Mouse (Mus musculus): ENCODE measurements at regions not wholly inside any gene's neighbourhood (a gene's known extent, or its start where the extent isn't known, plus 50 kb on each side); places are given as distances from the start of the nearest gene placed in this dataset.

DNA sequence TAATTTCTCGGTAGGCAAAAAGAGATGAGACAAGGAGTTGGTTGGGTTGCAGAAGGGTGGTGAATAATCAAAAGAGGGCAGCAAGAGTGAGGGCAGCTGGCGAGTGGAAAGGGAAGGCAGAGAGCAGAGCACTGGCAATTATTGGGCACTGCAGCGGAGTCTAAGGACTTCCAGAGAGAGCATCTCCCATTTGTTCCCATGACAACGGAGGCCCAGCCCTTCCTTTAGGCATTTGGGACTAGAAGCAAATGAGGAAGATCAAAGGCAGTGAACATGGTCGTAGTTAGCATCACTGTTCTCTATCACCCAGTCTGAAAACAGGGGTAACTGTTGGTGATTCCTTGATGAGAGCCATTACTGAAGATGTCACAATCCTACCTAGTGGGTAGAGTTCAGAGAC, 246.1 kb downstream of the Rybp start:
- H3K27ac ChIP-seq: no peak overlapping the region
- intact Hi-C loops (cut with DNase I): no loop called here
- H3K4me3 ChIP-seq: no peak overlapping the region
- TF ChIP-seq EP300 (IDR thresholded peaks at IDR 0.05; ENCODE audit: insufficient read depth, low read depth, low read length) (no peak), CTCF (IDR thresholded peaks at IDR 0.05) (no peak), POLR2A (IDR thresholded peaks at IDR 0.05; ENCODE audit: insufficient read depth, low read depth, low read length) (no peak)
- no peaks in the 10 kb centered on the region for H3K27me3 ChIP-seq (ENCODE audit: control insufficient read depth, insufficient read depth, low read length)
- H3K4me1 ChIP-seq (ENCODE audit: control insufficient read depth, insufficient read depth, low read length): no peaks in the 10 kb centered on the region
- no peaks in the 10 kb centered on the region for H3K36me3 ChIP-seq (ENCODE audit: control insufficient read depth, insufficient read depth, low read length)
- no peak for DNase-seq
- no peak overlapping the region for H3K9ac ChIP-seq (ENCODE audit: low read depth, low read length)
- WGBS: 64% methylated on average over 5 of the region's 5 CpGs
- H3K79me2 ChIP-seq (replicated peaks; ENCODE audit: control insufficient read depth, insufficient read depth, low read length): no peaks in the 10 kb centered on the region

DNA sequence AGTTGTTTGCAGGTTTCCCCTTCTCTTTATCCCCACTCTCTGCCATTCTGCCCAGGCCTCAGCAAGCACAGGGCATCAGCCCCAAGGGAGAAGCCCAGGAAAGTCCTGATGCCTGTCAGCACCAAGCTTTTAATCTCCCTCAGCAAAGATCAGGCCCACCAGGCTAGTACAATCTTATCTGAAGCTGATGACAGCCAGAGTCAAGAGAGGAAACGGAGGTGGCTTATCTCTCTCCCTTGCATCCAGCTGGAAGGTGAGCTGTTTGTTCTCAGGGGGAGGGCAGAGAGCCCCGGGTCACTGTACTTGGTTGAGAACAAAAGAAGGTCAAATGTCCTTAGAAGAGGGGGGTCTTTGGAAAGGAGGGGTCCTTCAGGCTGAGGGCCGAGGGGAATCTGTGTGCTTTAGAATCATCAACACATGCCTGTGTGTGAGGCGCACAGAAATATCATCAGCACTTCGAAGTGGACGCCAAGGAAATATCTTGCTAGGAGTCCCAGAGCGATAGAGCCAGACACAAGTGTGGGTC, 246.8 kb downstream of the Rybp start:
- no peak for DNase-seq
- Histone ChIP-seq H3K36me3 (ENCODE audit: control insufficient read depth, insufficient read depth, low read length) (no peaks in the 10 kb centered on the region), H3K4me3 (no peak overlapping the region), H3K9ac (ENCODE audit: low read depth, low read length) (no peak overlapping the region), H3K27ac (no peak overlapping the region), H3K79me2 (replicated peaks; ENCODE audit: control insufficient read depth, insufficient read depth, low read length) (no peaks in the 10 kb centered on the region), H3K27me3 (ENCODE audit: control insufficient read depth, insufficient read depth, low read length) (no peaks in the 10 kb centered on the region), H3K4me1 (ENCODE audit: control insufficient read depth, insufficient read depth, low read length) (no peaks in the 10 kb centered on the region)
- TF ChIP-seq CTCF (IDR thresholded peaks at IDR 0.05): no peak
- TF ChIP-seq EP300 (IDR thresholded peaks at IDR 0.05; ENCODE audit: insufficient read depth, low read depth, low read length): no peak
- TF ChIP-seq POLR2A (IDR thresholded peaks at IDR 0.05; ENCODE audit: insufficient read depth, low read depth, low read length): no peak
- 5% methylated on average over 7 of the region's 7 CpGs for WGBS
- intact Hi-C loops (cut with DNase I): no loop called here

DNA sequence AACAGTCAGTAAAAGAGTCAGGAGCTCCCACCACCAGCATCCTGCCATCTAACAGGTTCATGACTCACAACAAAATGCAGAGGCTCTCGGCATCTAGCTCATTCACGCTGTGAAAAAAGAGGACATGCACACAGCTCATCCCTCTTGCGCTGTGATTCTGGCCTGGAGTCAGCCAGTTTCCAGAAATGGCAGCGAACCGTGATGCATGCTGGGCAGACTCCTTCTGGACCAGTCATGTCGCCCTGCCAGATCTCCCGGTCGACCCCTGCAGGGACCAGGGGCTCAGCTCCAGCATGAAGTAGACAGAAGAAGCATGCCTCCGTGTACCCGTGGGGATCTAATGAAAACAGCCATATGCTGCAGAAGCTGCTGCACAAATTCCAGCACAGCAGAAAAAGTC, 254.6 kb downstream of the Rybp start:
- no peak for DNase-seq
- no peaks in the 10 kb centered on the region for H3K4me1 ChIP-seq (ENCODE audit: control insufficient read depth, insufficient read depth, low read length)
- H3K79me2 ChIP-seq (replicated peaks; ENCODE audit: control insufficient read depth, insufficient read depth, low read length): no peaks in the 10 kb centered on the region
- H3K27ac ChIP-seq: no peak overlapping the region
- H3K27me3 ChIP-seq (ENCODE audit: control insufficient read depth, insufficient read depth, low read length): no peaks in the 10 kb centered on the region
- no peaks in the 10 kb centered on the region for H3K36me3 ChIP-seq (ENCODE audit: control insufficient read depth, insufficient read depth, low read length)
- no peak overlapping the region for H3K4me3 ChIP-seq
- TF ChIP-seq EP300 (IDR thresholded peaks at IDR 0.05; ENCODE audit: insufficient read depth, low read depth, low read length): no peak
- H3K9ac ChIP-seq (ENCODE audit: low read depth, low read length): no peak overlapping the region
- 81% methylated on average over 10 of the region's 10 CpGs for WGBS
- intact Hi-C loops (cut with DNase I): no loop called here

DNA sequence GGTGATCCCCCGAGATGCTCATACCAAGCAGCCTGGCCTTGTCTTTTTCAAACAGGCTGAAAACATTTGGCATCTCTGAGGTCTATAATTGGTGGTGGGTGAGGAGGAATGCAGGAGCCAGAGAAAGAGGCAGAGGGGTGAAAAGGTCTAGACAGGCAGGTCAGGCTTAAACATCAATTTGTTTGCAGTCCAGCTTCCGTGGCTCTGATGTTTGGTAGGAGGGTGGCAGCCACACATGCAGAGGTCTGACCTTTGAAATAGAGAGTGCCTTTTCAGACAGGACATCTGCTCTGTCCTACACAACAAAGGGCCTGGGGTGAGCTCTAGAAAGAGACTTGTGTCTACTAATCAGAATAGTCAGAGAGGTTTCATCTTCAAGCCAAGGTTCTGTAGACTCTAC, 256.8 kb downstream of the Rybp start:
- H3K9ac ChIP-seq (ENCODE audit: low read depth, low read length): no peak overlapping the region
- H3K27ac ChIP-seq: no peak overlapping the region
- TF ChIP-seq POLR2A (IDR thresholded peaks at IDR 0.05; ENCODE audit: insufficient read depth, low read depth, low read length): no peak
- TF ChIP-seq EP300 (IDR thresholded peaks at IDR 0.05; ENCODE audit: insufficient read depth, low read depth, low read length): no peak
- TF ChIP-seq CTCF (IDR thresholded peaks at IDR 0.05): no peak
- 84% methylated on average over 2 of the region's 2 CpGs for WGBS
- DNase-seq: no peak
- H3K79me2 ChIP-seq (replicated peaks; ENCODE audit: control insufficient read depth, insufficient read depth, low read length): no peaks in the 10 kb centered on the region
- intact Hi-C loops (cut with DNase I): no loop called here
- H3K4me1 ChIP-seq (ENCODE audit: control insufficient read depth, insufficient read depth, low read length): no peaks in the 10 kb centered on the region
- no peaks in the 10 kb centered on the region for H3K36me3 ChIP-seq (ENCODE audit: control insufficient read depth, insufficient read depth, low read length)
- H3K27me3 ChIP-seq (ENCODE audit: control insufficient read depth, insufficient read depth, low read length): no peaks in the 10 kb centered on the region
- H3K4me3 ChIP-seq: no peak overlapping the region

DNA sequence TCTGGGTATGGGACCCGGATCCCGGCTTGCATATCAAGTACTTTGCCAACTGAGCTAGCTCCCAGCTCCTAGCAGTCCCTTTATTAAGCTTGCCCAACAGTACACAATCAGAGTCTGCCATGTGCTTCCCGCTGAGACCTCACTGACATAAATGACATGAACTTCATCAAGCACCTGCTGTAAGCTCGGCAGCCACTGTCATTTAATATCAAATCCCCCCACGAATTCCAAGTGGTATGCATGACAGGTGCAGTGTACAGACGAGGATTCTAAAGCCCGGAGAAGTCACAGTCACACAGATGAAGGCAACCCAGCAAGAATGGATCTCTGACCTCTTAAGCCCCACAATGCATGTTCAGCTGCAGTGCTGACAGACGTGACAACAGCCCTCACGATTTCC, 257.3 kb downstream of the Rybp start:
- Histone ChIP-seq H3K27ac (no peak overlapping the region), H3K79me2 (replicated peaks; ENCODE audit: control insufficient read depth, insufficient read depth, low read length) (no peaks in the 10 kb centered on the region), H3K9ac (ENCODE audit: low read depth, low read length) (no peak overlapping the region), H3K27me3 (ENCODE audit: control insufficient read depth, insufficient read depth, low read length) (no peaks in the 10 kb centered on the region), H3K4me1 (ENCODE audit: control insufficient read depth, insufficient read depth, low read length) (no peaks in the 10 kb centered on the region), H3K36me3 (ENCODE audit: control insufficient read depth, insufficient read depth, low read length) (no peaks in the 10 kb centered on the region), H3K4me3 (no peak overlapping the region)
- TF ChIP-seq CTCF (IDR thresholded peaks at IDR 0.05): no peak
- TF ChIP-seq EP300 (IDR thresholded peaks at IDR 0.05; ENCODE audit: insufficient read depth, low read depth, low read length): no peak
- TF ChIP-seq POLR2A (IDR thresholded peaks at IDR 0.05; ENCODE audit: insufficient read depth, low read depth, low read length): no peak
- intact Hi-C loops (cut with DNase I): no loop called here
- 69% methylated on average over 9 of the region's 9 CpGs for WGBS
- DNase-seq: no peak

DNA sequence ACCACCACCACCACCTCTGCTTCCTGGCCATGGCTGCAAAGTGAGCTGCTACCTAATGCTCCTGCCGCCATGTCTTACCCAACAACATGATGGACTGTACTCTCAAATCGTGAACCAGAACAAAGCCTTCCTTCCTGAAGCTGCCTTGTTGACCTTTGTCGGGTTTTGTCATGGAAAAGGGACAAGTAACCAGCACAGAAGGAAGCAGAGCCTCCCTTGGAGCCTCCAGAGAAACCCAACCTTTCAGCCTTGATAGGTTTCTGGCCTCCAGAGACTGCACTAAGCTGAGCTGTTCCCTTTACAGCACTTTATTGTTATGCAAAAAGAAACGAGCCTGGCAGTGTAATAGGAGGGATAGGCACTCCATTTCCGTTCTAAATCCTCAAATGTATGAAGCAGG, 259.8 kb downstream of the Rybp start:
- Histone ChIP-seq H3K9ac (ENCODE audit: low read depth, low read length) (no peak overlapping the region), H3K36me3 (ENCODE audit: control insufficient read depth, insufficient read depth, low read length) (no peaks in the 10 kb centered on the region), H3K27ac (no peak overlapping the region), H3K4me3 (no peak overlapping the region), H3K79me2 (replicated peaks; ENCODE audit: control insufficient read depth, insufficient read depth, low read length) (no peaks in the 10 kb centered on the region), H3K4me1 (ENCODE audit: control insufficient read depth, insufficient read depth, low read length) (no peaks in the 10 kb centered on the region), H3K27me3 (ENCODE audit: control insufficient read depth, insufficient read depth, low read length) (no peaks in the 10 kb centered on the region)
- intact Hi-C loops (cut with DNase I): no loop called here
- TF ChIP-seq EP300 (IDR thresholded peaks at IDR 0.05; ENCODE audit: insufficient read depth, low read depth, low read length): no peak
- TF ChIP-seq CTCF (IDR thresholded peaks at IDR 0.05): no peak
- DNase-seq: no peak
- 51% methylated on average over 5 of the region's 5 CpGs for WGBS
